8 mouse cellular contexts compared by ENCODE assay signal in genomic region chr17:4994813-4995560, GRCm38 (mm10). TPM values are rescaled to one million over a fixed set of nuclear protein-coding genes. Genes with fewer than 3 reads are reported as not detected.
DNase-seq lines count a peak whose midpoint lies in the region; ATAC-seq lines count a peak whose summit lies in the region.

No protein-coding gene starts in this region.

- H3K4me3 ChIP-seq in forebrain, embryonic 15.5 days, result peak overlapping the region; percentile 96

- under 1% methylated on average over 76 of the region's 81 CpGs for WGBS in forebrain, embryonic 15.5 days

- peak overlapping the region; percentile 60 for H3K4me2 ChIP-seq in forebrain, embryonic 15.5 days (replicated peaks)

- peak overlapping the region; percentile 100 for H3K9ac ChIP-seq in forebrain, embryonic 15.5 days (replicated peaks)

- peak overlapping the region; percentile 100 for H3K27ac ChIP-seq in forebrain, embryonic 15.5 days (replicated peaks)

- peaks cover 41% of the 10 kb centered on the region for H3K4me1 ChIP-seq in forebrain, embryonic 15.5 days

- peak; percentile 51 for ATAC-seq in forebrain, embryonic 15.5 days (replicated peaks)

- no peaks in the 10 kb centered on the region for H3K9me3 ChIP-seq in forebrain, embryonic 15.5 days

- no peaks in the 10 kb centered on the region for H3K27me3 ChIP-seq in forebrain, embryonic 15.5 days

- DNase-seq in MN1 (ENCODE audit: low spot score), result peak; percentile 69
- peak; percentile 57 to 77 for DNase-seq in cerebellum, adult 18-20 months
- DNase-seq in heart, postnatal 36 days, result peak; percentile 63 to 82
- peak; percentile 70 to 77 for DNase-seq in layer of hippocampus, postnatal 10 days (ENCODE audit: low spot score in 2 of 2)
- peak; percentile 65 for DNase-seq in lung, postnatal 14 days
- DNase-seq in ovary, postnatal 36 days (ENCODE audit: low spot score), result peak; percentile 78
- peak; percentile 81 for DNase-seq in thymus, postnatal 4 days

- no peaks in the 10 kb centered on the region for H3K36me3 ChIP-seq in forebrain, embryonic 15.5 days

- intact Hi-C loops in heart, postnatal 36 days (cut with DNase I), result loop anchor here (1.0 to 5.0 kb wide), 3 partner anchors 62 to 194 kb away; no protein-coding TSS in a partner anchor

RNA-seq across cellular contexts. Expression of gene Arid1b, which starts 0.9 kb away (rescaled TPM):
- polyA plus RNA-seq in forebrain, embryonic 15.5 days (2015; fragmentation: Nextera tagmentation; extraction: Ambion mirVana), result 14.8 TPM in 2 replicates
- total RNA-seq in heart, postnatal 36 days (2021), result 10 to 100 TPM; 27.8 to 28.3 TPM
- total RNA-seq in layer of hippocampus, postnatal 10 days (2021), result 10 to 100 TPM; 74.7 to 79.4 TPM

Comparison
In these comparisons a context has a peak if more than half of its experiments do, and no peak if none do; other contexts are left out.
1. Peak in every context shown above with its lines: DNase-seq, ATAC-seq, H3K4me3 ChIP-seq and H3K27ac ChIP-seq.